Mouse (Mus musculus) right cerebral cortex, adult 18-20 months (tissue): ENCODE data around the gene Crim1.
A peak's percentile ranks its signal among the peaks of the same experiment; 100 is the strongest.

Experiments used
- DNase-seq: peaks from one replicate; pipeline ENCODE4 v3.0.0; 2022; ENCODE audit warnings: mixed read lengths

The Crim1 gene

DNA sequence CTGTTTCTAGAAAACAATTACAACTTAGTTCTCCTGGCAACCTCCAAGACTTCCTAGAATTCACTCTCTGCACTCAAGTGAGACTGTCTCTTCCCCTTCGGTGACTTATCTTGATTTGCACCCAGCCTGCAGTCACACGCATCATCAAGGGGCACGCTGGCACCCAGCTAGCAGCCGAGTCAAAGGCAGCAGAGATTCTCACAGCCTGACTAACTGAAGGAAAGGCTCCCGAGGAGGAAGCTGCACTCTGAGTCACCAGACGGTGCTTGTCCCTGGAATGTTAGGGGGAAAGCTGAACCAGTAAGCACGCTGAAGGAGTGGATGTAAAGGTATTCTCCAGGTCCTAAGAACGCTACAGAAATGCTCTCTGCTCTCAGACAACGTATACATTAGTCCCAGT, 187.6 kb downstream of the Crim1 start:
- no peak for DNase-seq

DNA sequence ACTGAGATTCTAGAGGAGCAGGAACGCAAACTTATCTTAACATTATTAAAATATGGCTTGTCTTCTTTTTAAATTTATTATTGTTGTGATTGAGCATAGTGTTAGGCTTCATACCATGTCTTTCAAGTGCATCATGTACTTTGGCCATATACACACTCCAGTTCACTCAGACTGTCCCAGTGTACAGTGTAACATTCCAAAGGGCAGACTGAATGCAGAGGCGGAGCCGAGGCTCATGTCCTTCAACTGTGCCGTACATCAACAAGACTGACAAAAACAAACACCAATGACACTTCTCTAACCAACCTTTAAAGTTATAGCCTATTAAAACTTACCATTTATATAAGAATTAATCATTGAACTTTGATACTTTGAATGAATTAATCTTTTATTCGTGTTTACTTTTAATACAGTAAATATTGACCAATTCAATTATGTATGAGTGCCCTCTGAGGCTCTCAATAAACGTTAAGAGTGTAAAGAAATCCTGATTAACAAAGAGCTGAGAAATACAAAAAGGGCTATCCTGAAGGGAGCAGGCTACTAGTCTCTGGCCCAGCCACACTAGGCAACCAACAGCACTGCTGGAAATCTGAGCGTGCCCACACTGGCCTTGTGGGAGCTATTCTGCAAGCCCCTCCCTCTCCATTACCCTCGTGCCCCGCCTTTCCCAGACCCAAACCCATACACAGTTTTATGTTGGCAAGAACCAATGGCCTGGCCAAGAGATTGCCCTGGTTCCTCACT, 188.2 kb downstream of the Crim1 start:
- no peak for DNase-seq

DNA sequence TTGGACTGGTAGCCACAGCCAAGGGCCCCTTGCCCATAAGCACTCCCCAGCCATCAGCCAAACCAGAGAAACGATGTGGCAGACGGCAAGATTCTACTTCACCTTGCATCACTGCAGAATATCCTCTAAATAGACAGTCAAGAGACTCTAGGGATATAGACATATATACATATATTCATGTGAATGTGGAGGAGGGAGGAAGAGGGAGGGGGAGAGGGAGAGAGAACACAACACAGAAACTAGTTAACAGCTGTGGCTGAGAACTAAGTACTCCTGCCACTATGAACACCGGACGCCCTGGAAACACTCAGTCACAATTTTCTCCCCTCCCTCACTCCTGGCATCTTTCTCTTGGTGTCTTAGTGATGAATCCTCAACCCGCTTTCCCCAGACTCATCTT, 189.5 kb downstream of the Crim1 start:
- no peak for DNase-seq

DNA sequence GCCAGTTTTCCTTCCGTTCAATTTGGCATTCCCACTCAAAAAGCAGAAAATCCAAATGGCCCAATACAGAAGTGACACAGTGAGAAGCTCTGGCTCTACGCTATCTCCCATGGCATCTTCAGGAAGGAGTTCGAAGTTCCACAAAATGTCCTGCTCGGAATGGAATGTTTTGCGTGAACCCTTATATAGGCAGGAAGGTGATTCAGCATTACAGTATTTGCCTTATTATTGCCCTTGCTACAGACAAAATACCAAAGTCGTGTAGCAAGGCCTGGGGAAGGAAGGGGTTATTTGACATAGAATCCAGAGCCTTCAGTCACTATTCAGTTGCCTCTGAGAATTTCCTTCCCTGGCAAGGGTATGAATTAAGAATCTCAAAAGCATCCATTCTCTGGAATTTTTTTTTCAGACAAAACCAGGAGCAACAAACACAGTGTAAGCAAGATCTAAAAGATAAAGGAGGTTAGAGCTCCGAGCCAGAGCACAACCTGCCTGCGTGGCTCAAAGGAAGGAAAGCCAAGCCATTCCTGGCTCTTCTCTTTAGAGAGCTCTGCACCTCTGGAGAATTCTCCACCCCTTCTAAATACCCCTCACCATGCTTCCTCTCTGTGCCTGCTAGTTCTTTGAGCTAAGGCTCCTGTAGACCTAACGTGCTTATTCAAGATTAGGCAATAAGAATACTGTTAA, 192.5 kb downstream of the Crim1 start:
- DNase-seq = no peak

DNA sequence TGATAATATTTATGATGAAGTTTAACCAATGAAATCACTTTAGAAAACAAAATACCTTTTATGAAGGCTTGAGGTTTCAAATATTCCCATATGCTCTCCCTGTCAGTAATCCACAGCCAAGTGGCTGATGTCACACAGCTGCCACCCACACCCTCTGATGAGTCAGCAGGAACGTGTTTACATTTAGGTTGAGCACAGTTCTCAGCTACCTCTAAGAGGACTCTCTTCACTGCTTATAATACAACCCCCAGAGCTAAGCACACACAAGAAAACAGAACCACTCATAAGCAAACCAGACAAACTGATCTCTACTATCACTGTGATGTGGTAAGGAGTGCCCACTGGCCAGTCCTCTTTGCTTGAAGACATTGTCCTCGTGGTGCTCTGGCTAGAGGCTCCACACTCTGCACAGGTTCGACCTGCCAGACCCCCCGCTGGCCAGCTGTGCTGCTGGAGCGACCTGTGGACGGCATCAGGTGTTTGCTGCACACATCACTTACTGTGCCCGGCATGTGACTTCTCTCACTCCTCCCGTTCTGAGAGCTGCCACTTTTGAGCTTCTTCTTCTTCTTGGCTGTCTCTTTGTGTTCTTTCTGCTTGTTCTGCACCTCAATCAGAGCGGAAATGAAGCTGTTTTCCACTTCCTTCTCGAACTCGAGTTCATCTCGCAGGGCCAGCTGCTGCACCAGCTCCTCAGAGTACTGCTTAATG, 200.2 kb downstream of the Crim1 start:
- peak; percentile 78 for DNase-seq

DNA sequence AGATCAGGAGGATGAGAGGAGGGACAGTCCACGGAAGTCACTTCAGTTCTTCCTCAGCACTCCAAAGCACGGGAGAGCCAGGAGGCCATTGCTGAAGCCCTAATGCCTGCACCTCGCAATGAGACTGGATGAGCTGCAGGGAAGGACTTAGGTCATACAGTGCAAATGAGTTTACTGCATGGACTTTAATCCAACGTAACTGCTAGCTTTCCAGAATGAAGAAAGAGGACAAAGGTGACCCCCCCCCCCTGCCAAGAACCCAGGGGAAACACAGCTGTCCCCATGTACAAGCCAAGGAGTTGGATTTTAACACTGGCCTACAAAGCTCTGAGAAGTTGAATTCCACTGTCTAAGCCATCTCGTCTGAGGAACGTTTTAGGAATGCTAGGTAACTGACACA, 201.3 kb downstream of the Crim1 start:
- DNase-seq = no peak

DNA sequence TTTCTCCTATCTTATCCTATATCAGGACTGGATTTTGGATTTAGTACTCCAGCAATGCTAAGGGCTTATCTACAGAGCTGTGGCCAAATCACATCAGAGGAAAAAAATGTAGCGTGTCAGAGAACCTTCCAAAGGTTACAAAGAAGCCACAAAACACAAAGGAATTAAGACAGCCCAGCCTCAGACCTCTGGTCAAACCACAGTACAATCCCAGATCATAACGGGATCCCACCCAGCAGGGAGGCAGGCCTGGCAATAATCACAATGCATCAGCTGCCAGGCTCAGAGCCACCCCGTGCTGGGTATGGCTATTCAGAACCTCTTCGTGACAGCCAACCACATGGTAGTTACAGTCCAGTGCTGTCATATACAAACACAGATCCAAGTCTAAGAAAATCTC, 201.7 kb downstream of the Crim1 start:
- no peak for DNase-seq

DNA sequence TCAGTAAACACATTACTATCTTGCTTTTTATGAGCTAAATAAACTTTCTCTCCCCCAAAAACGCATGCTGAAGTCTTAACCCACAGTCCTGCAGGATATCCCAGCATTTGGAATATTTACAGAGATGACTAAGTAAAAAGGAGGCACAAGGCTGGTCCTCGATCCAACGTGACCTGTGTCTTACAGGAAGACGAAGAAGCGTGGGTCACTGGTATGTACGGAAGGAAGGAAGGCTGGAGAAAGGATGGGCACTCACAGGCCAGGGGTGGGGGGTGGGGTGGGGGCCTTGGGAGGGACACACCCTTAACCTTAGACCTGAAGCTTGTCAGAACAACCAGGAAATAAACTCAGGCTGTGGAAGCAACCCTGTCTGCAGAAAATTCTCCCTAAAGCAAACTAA, 202.1 kb downstream of the Crim1 start:
- no peak for DNase-seq

DNA sequence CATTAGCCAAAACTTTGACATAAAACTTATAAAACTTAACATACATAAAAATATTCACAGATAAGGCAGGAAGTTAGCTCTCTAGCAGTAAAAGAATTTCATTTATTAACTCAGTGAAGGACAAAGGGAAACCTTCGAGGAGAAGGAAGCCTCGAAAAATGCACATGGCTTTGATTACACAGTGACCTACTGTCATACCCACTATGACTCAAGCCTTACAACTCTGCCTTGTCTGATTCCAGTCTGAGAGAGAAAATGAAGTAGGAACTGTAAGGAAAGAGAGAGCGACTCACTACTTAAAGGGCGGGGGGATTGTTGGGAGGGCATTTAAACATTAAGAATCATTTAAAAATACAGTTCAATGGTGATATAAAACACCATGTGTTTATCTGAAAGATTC, 203.2 kb downstream of the Crim1 start:
- no peak for DNase-seq

DNA sequence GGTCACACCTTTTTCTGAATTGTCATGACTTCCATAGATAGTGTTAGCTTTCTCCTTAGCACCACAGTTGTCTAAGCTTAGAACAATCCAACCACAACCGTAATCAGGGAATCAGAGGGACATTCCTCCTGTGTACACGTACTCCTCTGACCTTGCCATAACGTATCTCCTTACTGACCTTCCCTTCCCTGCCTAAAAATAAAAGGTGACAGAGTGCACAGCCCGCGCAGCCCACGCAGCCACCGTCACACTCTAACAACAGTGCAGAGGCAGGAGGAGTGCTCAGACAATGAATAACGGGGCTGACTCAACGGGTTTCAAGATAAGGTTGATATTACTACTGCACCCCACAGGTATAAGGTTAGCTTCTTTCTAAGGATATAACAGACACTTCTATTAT, 203.8 kb downstream of the Crim1 start:
- DNase-seq = no peak

DNA sequence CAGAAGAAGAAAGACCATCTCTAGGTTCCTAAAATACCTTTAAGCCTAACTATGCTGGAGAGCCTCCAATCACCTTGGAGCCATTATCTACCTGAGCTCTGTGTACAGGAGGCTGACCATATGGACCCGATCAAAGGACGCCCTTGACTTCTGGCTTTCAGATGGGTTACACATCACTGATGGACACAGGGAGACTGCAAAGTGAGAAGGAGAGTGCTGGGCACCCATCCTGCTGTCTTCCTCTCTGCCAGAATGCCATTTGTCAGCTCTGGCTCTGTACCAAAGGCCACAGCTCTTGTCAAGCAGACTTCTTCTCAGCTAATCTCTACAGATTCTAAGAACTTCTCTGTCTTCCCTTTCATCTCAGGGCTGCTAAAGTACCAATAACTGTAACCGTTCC, 205.3 kb downstream of the Crim1 start:
- no peak for DNase-seq

DNA sequence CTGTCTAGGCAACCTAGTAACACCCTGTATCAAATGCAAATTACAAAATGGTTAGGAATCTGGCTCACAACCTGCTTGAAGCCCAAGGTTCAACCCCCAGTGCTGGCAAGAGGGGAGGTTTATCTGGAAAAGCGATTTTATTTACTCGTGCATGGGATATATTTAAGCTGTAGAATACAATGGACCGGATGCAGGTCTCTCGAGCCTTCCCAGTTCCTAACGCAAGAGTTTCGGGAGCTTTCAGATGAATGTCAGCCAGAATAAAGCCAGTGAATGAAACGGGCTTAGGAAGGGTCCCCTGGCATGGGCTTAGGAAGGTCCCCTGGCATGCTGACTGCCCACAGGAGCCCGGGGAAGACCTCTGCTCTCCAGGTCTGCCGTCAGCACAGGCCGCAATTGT, 206.8 kb downstream of the Crim1 start:
- DNase-seq = no peak

DNA sequence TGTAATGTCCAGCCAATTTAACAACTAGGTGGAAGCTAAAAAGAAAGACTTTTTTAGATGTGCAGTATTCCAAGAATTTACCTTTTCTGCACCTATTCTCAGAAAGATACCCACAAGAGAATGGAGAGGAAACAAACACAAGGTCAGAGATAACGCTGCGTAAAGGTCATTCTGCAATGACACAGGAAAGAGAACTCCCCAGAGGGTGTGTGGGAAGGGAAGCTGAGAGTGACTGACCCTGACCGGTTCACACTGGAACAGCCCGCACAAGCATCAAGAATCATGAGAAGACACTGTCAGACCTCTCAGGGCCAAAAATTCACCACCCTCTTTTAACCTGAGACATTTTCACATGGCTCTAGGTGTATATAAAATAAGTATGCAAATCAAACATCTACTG, 207.5 kb downstream of the Crim1 start:
- no peak for DNase-seq

DNA sequence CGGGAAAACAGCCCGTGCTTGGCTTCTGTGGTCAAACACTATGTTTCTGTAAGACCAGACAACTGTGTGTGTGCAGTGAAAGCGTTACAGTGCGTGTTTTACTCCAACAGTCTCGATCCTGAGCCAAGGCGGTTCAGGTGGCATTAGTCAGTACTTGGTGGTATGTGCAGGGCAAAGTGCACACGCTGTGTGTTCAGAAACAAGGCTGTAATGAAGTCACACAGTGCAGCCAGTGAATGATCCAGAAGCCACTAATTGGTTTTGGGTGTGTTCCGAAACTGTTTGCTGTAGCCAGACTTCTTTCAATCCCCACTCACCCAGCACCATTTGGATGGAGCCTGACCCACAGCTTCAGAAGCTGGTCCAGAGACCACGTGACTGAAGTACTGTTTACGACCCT, 208.3 kb downstream of the Crim1 start:
- no peak for DNase-seq

DNA sequence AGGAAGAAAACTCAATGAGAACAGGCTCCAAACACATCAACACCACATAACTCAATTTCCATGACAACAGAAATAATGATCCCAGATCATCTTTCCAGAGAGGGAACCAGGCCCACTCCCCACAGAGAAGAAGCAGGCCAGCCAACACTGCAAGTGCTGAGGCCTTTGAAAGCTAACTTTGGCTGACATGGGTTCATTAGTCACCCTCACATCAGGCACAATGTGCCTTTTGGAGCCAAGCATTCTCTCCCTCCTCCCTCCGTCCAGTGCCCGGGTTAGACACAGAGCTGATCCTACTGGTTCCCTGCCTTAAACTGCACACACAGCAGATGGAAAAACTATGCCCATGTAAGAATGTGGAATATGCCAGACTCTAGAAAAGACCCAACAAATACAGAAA, 209.9 kb downstream of the Crim1 start:
- DNase-seq = no peak

DNA sequence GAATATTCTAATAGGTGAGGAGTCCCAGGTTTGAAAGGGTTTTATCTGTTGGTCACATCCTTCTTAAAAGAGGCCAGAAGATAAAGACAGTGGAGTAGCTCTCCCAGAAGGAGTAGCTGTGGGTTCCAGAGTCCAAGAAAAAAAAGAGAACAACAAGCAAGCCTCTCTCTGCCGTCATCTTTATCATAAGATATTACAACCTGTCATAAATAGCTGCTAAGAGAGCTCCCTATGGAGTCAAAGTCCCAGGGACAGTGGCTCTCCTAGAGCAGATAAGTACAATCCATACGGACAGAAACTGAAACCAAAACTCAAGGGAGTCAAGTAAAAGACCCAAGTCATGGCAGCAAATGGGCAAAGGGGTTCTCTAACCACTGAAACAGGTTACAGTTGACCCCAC, 215.2 kb downstream of the Crim1 start:
- DNase-seq = no peak

DNA sequence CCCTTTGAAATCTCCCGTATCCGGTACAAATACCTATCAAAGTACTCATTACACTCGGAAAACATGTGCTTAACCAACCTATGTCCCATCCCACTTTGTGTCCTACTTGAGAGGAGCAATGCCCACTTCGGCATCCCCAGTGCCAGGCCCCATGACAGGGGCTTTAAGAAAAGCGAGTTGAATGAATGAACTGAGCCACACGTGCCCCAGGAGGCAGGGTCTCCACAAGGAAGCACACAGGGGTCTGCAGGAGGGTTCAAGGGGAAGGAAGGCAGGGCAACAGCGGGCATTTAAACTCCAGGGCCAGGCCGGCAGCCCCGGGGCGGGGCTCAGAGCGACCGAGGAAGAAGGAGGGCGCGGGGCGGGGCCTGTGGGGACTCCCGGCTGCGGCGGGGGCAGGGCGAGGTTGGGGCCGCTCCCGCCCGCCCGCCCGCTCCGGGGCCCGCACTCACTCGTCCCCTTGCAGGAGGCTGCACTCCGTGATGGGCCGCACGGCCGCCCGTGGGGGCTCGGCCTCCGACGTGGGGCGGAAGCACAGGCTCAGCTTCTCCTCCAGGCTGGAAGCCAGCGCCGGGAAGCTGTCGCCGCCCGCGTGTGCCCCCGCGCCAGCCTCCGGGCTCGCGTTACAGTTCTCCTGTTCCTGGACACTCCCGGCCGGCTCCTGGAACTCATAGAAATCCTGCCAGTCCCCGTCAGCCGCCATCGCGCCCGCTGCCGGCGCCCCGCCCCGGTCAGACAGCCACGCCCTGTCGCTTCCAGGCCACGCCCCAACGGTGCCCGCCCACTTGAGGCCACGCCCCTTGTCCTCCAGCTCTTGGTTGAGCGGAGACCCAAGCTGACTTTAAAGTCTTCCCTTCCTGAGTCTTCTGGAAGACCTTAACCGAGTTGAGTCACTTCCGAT, 217.6 kb downstream of the Crim1 start, which contains the start of gene Fez2:
TSS of gene Fez2 (minus strand) at position 772 of the 901 bp plus-strand sequence.
- peak; percentile 90 for DNase-seq

DNA sequence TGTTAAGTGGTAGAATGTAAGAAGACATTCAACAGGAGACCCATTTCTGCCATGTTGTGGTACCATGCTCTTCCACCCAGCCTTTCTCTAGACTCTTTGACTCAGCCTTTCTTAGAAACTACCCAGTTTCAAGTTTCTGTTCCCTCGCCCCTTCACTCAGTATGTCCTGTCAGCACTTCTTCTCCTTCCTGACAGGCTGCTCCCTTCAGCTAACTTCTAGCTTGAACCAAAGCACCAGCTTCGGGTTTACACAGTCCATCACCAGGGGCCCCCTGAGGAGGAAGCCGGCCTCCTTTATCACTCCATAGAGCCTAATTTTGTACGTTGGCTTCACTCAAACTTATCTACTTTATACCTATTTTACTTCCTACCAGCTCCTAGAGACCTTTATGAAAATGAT, 219.2 kb downstream of the Crim1 start:
- no peak for DNase-seq

DNA sequence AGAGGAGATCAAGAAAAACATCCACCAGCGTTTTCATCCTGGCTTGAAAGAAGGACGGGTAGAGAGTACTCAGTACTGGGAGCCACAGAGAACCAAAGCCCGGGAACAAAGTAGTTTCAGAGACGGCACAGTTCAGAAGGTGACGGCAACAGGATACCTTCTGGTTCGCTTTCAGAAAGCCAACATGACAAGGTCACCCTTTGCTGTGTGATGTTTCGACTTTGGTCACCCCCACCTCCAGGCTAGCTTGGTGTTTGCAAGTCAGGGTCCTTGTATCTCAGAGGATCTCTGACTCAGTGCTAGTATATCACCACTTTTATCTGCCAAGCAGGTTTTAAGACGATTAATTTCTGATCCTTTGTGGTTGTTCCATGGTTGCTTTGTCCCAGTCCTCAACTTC, 225.0 kb downstream of the Crim1 start:
- no peak for DNase-seq
